Comparison of ENCODE assay signal across 14 mouse cellular contexts in genomic region chr4:132041471-132042332, GRCm38 (mm10). TPM values are rescaled to one million over a fixed set of nuclear protein-coding genes. Genes with fewer than 3 reads are reported as not detected.
DNase-seq lines count a peak whose midpoint lies in the region; ATAC-seq and TF ChIP-seq lines count a peak whose summit lies in the region.
"Had no signal": no experiment of that assay in that cellular context is flagged by ENCODE, and none has a peak within 500 bp of the region (broad histone marks: within the 10 kb centered on the region; RNA-seq: fewer than 3 reads in every experiment).

No protein-coding gene starts in this region.

- H3K9me3 ChIP-seq in liver, embryonic 14.5 days (ENCODE audit: control insufficient read depth, low read length) = no peaks in the 10 kb centered on the region
- H3K9me3 ChIP-seq: limb, embryonic 15.5 days; neural tube, embryonic 12.5 days had no signal

- 0 out of 2 replicates have a peak overlapping the region, but pooled peaks have one; percentile 17 for H3K27ac ChIP-seq in liver, adult 2 months (replicated peaks; ENCODE audit: insufficient read depth, low read depth, low read length)
- H3K27ac ChIP-seq in liver, embryonic 14.5 days = peak overlapping the region; percentile 83
- no peak overlapping the region for H3K27ac ChIP-seq in kidney, adult 2 months (ENCODE audit: insufficient read depth, low read depth, low read length)
- H3K27ac ChIP-seq: hindbrain, embryonic 14.5 days; limb, embryonic 15.5 days; neural tube, embryonic 12.5 days had no signal

- 64% methylated on average over 6 of the region's 6 CpGs for WGBS in liver, adult 2 months
- 68% methylated on average over 6 of the region's 6 CpGs for WGBS in liver, embryonic 14.5 days (ENCODE audit: insufficient replicate concordance)
- 83% methylated on average over 6 of the region's 6 CpGs for WGBS in kidney, adult 2 months

- H3K9ac ChIP-seq in liver, adult 2 months (ENCODE audit: low read depth, low read length) = no peak overlapping the region
- no peak overlapping the region for H3K9ac ChIP-seq in liver, embryonic 14.5 days (replicated peaks)
- H3K9ac ChIP-seq: hindbrain, embryonic 14.5 days; limb, embryonic 15.5 days; neural tube, embryonic 12.5 days had no signal

- peak; percentile 58 for DNase-seq in liver, adult 2 months (ENCODE audit: extremely low read depth, low read depth, low spot score)
- DNase-seq in liver (no peak), 416B (ENCODE audit: low read depth) (peak; percentile 44)
- DNase-seq in CD4-positive helper T cell, adult 2 months (ENCODE audit: low read depth, low spot score) = peak; percentile 50
- no peak for DNase-seq in liver, embryonic 14.5 days (ENCODE audit: low read depth in 3 of 3, low spot score in 3 of 3)
- DNase-seq in cerebellum, postnatal 10 days = no peak
- DNase-seq in kidney, adult 2 months = no peak
- DNase-seq: cerebellum, adult 9-10 months; kidney, postnatal 10 days; layer of hippocampus, postnatal 36 days had no signal

- TF ChIP-seq POLR2A in liver, adult 2 months (IDR thresholded peaks at IDR 0.05; ENCODE audit: extremely low read depth, insufficient read depth, low read length) = no peak
- no peak for TF ChIP-seq POLR2A in kidney, adult 2 months (IDR thresholded peaks at IDR 0.05; ENCODE audit: low read depth, low read length)

- peaks cover 15% of the 10 kb centered on the region for H3K4me1 ChIP-seq in liver, adult 2 months (ENCODE audit: control insufficient read depth, insufficient read depth, low read length)
- H3K4me1 ChIP-seq in liver, embryonic 14.5 days (replicated peaks; ENCODE audit: control insufficient read depth in 2 of 2, insufficient read depth in 2 of 2, low read length in 1 of 2) = peaks cover 51 to 53% of the 10 kb centered on the region in 2 experiments
- peaks cover 12% of the 10 kb centered on the region for H3K4me1 ChIP-seq in kidney, adult 2 months (ENCODE audit: control insufficient read depth, insufficient read depth, low read length)
- H3K4me1 ChIP-seq: limb, embryonic 15.5 days had no signal

- no peaks in the 10 kb centered on the region for H3K27me3 ChIP-seq in liver, adult 2 months (ENCODE audit: control insufficient read depth, insufficient read depth, low read length)
- no peaks in the 10 kb centered on the region for H3K27me3 ChIP-seq in liver, embryonic 14.5 days (ENCODE audit: control insufficient read depth, insufficient read depth, low read length)
- no peaks in the 10 kb centered on the region for H3K27me3 ChIP-seq in kidney, adult 2 months (replicated peaks; ENCODE audit: control insufficient read depth, insufficient read depth, low read length)
- H3K27me3 ChIP-seq: limb, embryonic 15.5 days; neural tube, embryonic 12.5 days had no signal

- TF ChIP-seq EP300 in liver, embryonic 14.5 days (IDR thresholded peaks at IDR 0.05; ENCODE audit: low read depth) = no peak

- TF ChIP-seq CTCF in liver, adult 2 months (IDR thresholded peaks at IDR 0.05; ENCODE audit: low read depth, low read length) = no peak
- no peak for TF ChIP-seq CTCF in liver, embryonic 14.5 days (IDR thresholded peaks at IDR 0.05; ENCODE audit: low read depth)
- no peak for TF ChIP-seq CTCF in kidney, adult 2 months (conservative IDR thresholded peaks at IDR 0.05; ENCODE audit: insufficient read depth, insufficient read length, low read depth, low read length)

- H3K79me2 ChIP-seq in liver, adult 2 months (ENCODE audit: control insufficient read depth, insufficient read depth, low read length) = peaks cover 41% of the 10 kb centered on the region

- H3K4me3 ChIP-seq in liver, adult 2 months (ENCODE audit: insufficient read depth, low read depth, low read length) = no peak overlapping the region
- no peak overlapping the region for H3K4me3 ChIP-seq in liver, embryonic 14.5 days (ENCODE audit: insufficient read depth in 1 of 2, low read depth in 2 of 2, low read length in 2 of 2)
- no peak overlapping the region for H3K4me3 ChIP-seq in kidney, adult 2 months (ENCODE audit: insufficient read depth, low read depth, low read length)
- H3K4me3 ChIP-seq: limb, embryonic 15.5 days; neural tube, embryonic 12.5 days had no signal

- H3K4me2 ChIP-seq in liver, embryonic 14.5 days (ENCODE audit: low read depth) = peak overlapping the region; percentile 62
- H3K4me2 ChIP-seq: hindbrain, embryonic 14.5 days; limb, embryonic 15.5 days; neural tube, embryonic 12.5 days had no signal

- peaks cover 7% of the 10 kb centered on the region; the same call in 1 of the 2 replicates for H3K36me3 ChIP-seq in liver, adult 2 months (ENCODE audit: control insufficient read depth, insufficient read depth, low read length)
- H3K36me3 ChIP-seq in liver, embryonic 14.5 days (replicated peaks; ENCODE audit: control insufficient read depth, insufficient read depth, low read depth) = peaks cover 22% of the 10 kb centered on the region
- H3K36me3 ChIP-seq in kidney, adult 2 months (ENCODE audit: control insufficient read depth, insufficient read depth, low read length) = no peaks in the 10 kb centered on the region
- H3K36me3 ChIP-seq: limb, embryonic 15.5 days; neural tube, embryonic 12.5 days had no signal

- peak; percentile 32 for ATAC-seq in liver, embryonic 14.5 days (ENCODE audit: insufficient read depth)

RNA-seq across cellular contexts. Expression of gene Gm10300, which starts 32.8 kb away (rescaled TPM):
- total RNA-seq in liver, adult 2 months (2014; rRNA removed) = 0.09 and 0.20 TPM in 2 replicates
- 0.04 and 0.13 TPM in 2 replicates for polyA plus RNA-seq in liver, adult 2 months (2012; rRNA removed)
- 0.11 and 0.15 TPM in 2 replicates for polyA plus RNA-seq in liver, embryonic 14.5 days (2012; rRNA removed)
- 0.32 and 0.40 TPM in 2 replicates for polyA plus RNA-seq in liver, embryonic 14.5 days (2014; fragmentation: Nextera tagmentation; extraction: Ambion mirVana)
- 0.09 and 0.27 TPM in 2 replicates for polyA plus RNA-seq in kidney, adult 2 months (2012; rRNA removed)
- total RNA-seq: ES-E14; layer of hippocampus, postnatal 36 days had no signal
- polyA plus RNA-seq: hindbrain, embryonic 14.5 days; neural tube, embryonic 12.5 days had no signal

RNA-seq across cellular contexts. Expression of gene Epb41, which starts 33.4 kb away (rescaled TPM):
- total RNA-seq in liver, adult 2 months (2014; rRNA removed) = 46.8 and 48.0 TPM in 2 replicates
- 29.6 and 40.7 TPM in 2 replicates for polyA plus RNA-seq in liver, adult 2 months (2012; rRNA removed)
- 105 and 113 TPM in 2 replicates for polyA plus RNA-seq in liver, embryonic 14.5 days (2012; rRNA removed)
- polyA plus RNA-seq in liver, embryonic 14.5 days (2014; fragmentation: Nextera tagmentation; extraction: Ambion mirVana) = 153 and 166 TPM in 2 replicates
- 69.8 and 73.8 TPM in 2 replicates for polyA plus RNA-seq in kidney, adult 2 months (2012; rRNA removed)

Comparison
In these comparisons a context has a peak if more than half of its experiments do, and no peak if none do; other contexts are left out.
1. DNase-seq: peak in liver, adult 2 months (single experiment), 416B (single experiment) and CD4-positive helper T cell, adult 2 months (single experiment); none in liver (single experiment), liver, embryonic 14.5 days (0 of 3), cerebellum, postnatal 10 days (0 of 2) and kidney, adult 2 months (single experiment).